Mouse (Mus musculus): ENCODE data around the gene Usp28.
"Not testable (repeated sequence)": the region's sequence is repeated elsewhere in the genome, so short reads cannot be mapped to it uniquely, and the experiment has no call there.

The Usp28 gene

DNA sequence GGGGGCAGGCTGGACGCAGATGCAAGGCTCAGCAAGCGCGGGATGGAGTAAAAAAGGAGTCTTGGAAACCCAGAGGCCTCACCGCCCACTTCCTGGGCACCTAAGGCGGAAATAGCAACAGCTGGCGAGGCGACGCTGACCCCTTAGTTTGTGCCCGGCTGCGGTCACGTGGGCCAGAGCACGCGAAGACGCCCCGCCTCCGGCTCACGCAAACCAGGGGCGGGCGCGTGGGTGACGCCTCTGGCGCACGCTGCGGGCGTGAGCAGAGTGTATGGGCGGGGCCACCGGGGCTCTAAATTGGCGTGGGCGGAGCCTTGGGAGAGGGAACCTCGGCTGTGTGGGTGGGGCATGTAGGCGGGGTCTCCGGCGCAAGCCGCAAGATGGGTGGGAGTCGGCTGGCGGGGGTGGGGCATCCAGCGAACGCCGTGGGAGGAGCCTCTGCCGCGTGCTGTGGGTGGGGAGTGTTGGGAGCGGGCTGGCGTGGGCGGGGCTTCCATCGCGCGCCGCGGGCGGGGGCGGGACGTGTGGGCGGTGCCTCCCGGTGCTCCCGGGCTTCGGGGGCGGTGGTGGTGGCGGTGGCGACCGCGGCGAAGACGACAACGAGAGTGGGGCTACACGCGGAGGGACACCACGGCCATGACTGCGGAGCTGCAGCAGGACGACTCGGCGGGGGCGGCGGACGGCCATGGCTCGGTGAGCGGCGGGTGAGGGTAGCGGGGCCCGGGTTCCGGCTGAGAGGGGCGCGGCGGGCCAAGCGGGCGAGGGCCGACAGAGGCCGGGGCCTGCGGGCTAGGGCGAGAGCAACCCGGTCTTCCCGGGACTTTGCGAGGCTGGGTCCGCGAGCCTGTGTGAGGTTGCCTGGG, at the start of gene Usp28:
Gene Usp28 (plus strand): TSS at position 531 of the 863 bp plus-strand sequence.
- DNase-seq (ENCODE audit: low spot score in 2 of 2), result peak; percentile 93 to 94

- no peak for DNase-seq (ENCODE audit: low spot score in 2 of 2)
Measured at GRCm38 (mm10) chr9:48942349-48942748, 42.8 kb upstream of the Usp28 start.

DNA sequence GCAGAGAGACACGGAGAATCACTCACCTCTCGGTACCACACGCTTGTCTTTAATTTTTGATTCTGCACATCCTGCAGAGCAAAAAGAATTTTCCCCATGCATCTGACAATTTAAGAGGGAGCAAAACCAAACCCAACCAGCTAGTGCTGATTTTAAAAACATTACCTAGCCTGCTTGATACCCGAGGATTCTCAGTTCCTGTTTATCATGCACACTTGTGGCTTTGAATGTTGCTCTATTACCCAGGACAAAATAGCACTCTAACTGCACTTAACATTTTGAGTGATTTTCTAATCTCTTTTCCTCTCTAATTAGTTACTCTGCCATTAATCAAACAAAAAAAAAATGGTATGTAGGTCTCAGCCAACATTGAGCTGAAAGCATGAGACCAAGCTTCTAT, 37.6 kb upstream of the Usp28 start:
- no peak for DNase-seq (ENCODE audit: low spot score in 2 of 2)

- peak in 1 of 2 experiments; percentile 22 for DNase-seq (ENCODE audit: low spot score in 2 of 2)
Measured at GRCm38 (mm10) chr9:48961314-48961713, 23.9 kb upstream of the Usp28 start.

DNA sequence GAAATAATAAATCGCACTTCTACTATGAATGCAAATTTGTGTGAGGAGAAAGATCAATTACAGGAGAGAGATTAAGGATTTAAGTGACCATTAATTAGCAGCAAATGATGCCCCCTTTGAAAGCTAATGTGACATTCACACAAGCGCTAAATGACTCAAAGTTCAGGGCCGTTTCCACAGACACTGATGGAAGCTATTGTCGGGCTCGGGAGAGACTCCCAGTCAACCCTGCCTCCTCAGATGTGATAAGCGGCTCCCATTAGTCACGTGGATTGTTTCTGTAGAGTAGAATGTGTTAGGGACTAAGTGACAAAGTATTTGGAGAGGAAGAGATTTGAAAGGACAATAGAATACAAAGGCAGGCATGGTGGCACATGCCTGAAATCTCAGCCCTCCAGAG, 23.0 kb upstream of the Usp28 start:
- DNase-seq (ENCODE audit: low spot score in 2 of 2), result no peak

DNA sequence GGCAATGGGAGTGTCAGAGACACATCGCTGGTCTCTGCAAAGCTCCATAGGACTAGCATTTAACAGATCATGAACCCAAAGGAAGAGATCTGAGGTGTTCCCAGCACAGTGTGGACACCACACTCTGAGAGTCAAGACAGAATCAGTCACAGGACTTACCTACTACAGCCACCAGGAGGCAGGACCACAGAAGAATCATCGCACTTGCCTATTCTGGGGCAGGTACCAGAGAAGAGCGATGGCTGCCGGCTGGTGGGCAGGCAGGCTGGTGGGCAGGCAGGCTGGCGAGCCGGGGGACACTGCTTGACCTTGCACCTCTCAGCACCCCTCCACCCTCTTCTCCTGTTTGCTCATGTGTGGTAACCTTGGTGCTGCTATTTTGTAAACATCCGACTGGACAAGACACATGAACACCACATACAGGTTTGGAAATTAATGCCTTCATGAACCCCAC, 20.6 kb upstream of the Usp28 start, which contains the start of gene Htr3b:
Gene Htr3b (minus strand): TSS at position 404 of the 454 bp plus-strand sequence.
- no peak for DNase-seq (ENCODE audit: low spot score in 2 of 2)

GRCm38 (mm10) chr9:48972494-48972893, 12.7 kb upstream of the Usp28 start:
- peak; percentile 73 to 77 for DNase-seq (ENCODE audit: low spot score in 2 of 2)

DNA sequence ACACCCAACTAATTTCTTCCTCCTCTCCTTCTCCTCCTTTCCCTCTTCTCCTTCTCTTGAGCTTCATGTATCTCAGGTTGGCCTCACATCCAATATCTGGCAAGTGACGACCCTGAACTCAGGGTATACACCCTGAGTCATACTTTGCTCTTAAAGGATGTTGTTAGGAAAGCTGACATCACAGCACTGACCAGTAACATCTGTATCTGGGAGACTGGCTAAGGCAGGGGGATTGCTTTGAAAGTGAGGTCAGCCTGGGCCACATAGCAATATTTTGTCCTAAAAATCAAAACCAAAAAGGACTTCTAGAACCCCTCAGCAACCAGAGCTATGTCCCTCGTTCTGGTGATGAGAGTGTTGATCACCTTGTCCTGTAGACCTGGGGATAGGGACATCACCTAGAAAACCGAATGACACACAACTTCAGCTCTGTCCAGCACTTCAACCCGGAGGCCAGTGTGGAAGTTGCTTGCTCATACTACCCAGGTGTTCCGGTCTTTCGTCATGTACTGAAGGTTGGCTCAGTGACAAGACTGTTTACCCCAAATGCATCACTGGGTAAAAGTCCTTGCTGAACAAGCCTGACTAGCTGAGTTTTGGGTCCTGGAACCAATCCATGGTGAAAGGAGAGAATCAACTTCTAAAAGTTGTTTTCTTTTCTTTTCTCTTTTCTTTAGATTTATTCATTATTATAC, 8.4 kb upstream of the Usp28 start:
- no peak for DNase-seq (ENCODE audit: low spot score in 2 of 2)

- no peak for DNase-seq (ENCODE audit: low spot score in 2 of 2)
Measured at GRCm38 (mm10) chr9:48980371-48980770, 4.8 kb upstream of the Usp28 start.

GRCm38 (mm10) chr9:48980781-48981180, 4.4 kb upstream of the Usp28 start:
- DNase-seq (ENCODE audit: low spot score in 2 of 2), result no peak

GRCm38 (mm10) chr9:48981827-48982226, 3.3 kb upstream of the Usp28 start:
- no peak for DNase-seq (ENCODE audit: low spot score in 2 of 2)

DNA sequence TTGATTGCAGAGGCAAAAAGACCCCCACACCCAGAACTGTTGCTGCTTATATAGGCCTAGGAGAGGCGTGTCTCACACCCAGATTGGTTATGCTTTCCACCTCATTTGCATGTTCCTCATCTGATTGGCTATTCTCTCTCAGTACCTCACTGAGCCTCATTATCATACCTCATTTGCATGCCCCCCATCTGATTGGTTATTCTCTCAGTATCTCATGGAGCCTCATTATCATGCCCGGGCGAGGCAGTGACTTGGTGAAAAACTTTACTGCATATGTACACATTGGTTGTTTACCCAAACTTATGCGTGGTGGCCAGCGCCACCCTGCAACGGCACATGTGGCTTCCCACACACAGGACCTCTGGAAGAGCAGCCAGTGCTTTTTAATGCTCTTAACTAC, 1.4 kb upstream of the Usp28 start:
- not testable (repeated sequence) for DNase-seq (ENCODE audit: low spot score in 2 of 2)

GRCm38 (mm10) chr9:48984320-48984844, 793 bp upstream of the Usp28 start:
- DNase-seq (ENCODE audit: low spot score in 2 of 2), result no peak

- peak in 1 of 2 experiments; percentile 40 for DNase-seq (ENCODE audit: low spot score in 2 of 2)
Measured at GRCm38 (mm10) chr9:48985708-48986088, 523 bp downstream of the Usp28 start.

DNA sequence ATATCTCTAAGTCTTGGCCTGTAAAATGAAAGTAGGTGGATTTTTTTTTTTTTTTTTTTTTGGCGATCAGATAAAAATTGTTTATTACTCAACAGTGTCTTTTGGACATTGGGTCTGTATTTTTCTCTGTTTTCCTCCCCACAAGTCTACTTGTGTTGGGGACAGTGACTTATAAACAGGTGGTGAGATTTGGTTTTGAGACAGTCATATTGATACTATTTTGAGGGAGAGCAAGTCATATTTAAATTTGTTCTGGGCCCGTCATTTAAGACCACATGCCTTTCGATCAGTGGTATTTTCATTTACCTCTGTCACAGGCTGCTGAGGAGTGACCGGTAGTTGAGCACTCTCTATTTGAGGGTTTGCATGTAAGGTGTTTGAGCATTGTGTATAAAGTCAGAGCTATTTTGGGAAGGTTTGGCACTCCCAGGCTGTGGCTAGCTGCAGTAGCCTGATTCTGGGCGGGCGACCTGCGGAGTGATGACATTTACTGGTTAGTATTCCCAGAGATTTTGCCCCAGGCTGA, 1.5 kb downstream of the Usp28 start:
- DNase-seq (ENCODE audit: low spot score in 2 of 2), result peak in 1 of 2 experiments; percentile 35

- no peak for DNase-seq (ENCODE audit: low spot score in 2 of 2)
Measured at GRCm38 (mm10) chr9:48987201-48988101, 2.3 kb downstream of the Usp28 start.

DNA sequence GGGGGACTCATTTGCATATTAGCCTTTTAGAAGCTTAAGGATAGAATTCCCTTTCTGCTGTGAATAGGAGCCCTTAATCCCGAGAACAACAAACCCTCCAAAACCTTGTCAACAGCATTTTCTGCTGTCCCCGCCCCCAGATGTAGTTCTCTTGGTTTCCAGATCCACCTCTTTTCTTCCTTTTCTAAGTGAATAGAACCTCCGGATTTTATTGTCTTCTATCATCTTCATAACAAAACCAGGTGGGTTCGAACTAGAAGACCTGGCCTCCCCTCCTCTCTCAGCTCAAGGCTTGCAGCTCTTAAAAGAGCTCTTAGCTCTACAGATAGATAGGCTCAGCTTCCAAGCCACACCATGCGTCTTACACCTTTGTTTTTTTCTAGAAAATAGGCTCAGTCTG, 6.5 kb downstream of the Usp28 start:
- no peak for DNase-seq (ENCODE audit: low spot score in 2 of 2)

DNA sequence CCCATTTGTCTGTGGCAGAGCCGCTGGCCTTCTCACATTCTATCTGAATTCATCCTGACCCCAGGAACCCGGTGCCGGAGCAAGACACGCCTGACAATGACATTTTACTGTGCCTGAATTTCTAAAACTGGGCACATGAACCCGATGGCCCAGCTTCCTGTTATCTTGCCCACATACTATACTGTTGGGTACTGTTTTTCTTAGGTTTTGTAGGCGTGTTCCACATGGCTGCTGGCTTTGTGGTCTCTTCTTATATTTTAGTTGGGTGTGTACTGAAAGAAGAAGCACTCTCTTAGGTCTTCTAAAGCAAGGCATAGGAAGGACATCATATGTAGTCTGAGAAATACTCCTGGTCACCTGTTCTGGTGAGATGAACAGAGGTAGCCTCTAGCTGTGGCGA, 9.6 kb downstream of the Usp28 start:
- DNase-seq (ENCODE audit: low spot score in 2 of 2), result no peak

DNA sequence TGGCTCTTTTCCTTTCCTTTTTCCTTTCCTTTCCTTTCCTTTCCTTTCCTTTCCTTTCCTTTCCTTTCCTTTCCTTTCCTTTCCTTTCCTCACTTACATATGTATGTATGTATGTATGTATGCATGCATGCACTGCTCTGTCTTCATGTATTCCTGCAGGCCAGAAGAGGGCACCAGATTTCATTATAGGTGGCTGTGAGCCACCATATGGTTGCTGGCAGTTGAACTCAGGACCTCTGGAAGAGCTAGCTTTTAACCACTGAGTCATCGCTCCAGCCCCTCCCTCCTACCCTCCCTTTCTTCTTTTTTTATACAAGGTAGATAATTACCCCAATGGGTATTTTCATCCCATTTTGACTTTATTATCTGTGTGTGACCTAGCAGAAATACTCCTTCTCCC, 10.6 kb downstream of the Usp28 start:
- DNase-seq (ENCODE audit: low spot score in 2 of 2), result no peak

DNA sequence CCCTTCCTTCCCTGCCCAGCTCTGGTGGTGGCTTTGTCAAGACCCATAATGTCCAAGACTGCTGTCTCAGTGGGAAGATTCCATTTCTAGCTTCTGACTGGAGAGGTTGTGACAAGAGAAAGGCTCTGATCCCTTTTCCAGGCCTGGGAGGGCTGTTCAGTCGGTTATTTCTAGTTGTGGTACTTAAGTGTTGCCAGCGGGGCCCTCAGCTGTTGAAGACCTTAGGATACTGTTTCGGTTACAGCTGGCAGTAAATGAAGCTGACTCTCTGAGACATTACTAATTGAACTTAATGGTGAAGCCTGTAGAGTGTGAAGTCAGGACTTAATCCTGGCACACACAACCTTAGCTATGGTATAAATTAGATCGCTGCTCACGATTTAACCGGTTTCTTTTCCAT, 14.1 kb downstream of the Usp28 start:
- no peak for DNase-seq (ENCODE audit: low spot score in 2 of 2)

DNA sequence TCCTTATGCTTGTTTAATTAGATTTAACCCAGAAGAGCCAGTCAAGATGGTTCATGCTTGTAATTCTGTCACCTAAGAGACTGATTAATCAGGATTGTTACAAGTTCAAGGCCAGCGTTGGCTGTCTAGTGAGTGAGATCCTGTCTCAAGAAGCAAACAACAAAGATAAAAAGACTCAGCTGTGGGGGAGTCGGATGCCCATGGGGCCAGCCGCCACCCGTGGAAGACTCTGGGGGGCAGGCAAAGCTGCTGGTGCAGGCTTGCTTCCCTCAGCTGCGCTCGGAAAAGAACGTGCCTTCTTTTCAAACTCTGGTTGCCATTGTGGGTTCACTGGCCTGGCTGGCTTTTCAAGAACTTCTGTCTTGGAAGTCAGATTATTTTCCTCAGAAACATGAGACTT, 30.6 kb downstream of the Usp28 start:
- no peak for DNase-seq (ENCODE audit: low spot score in 2 of 2)
